Mouse (Mus musculus) CH12.LX (cell line): ENCODE data around the gene 2900026A02Rik. TPM values are rescaled to one million over a fixed set of nuclear protein-coding genes. Genes with fewer than 3 reads are reported as not detected.

ENCODE experiments used
- DNase-seq: peaks from one replicate; pipeline ENCODE4 v3.0.0-alpha.2; 2013; ENCODE audit errors: extremely low read depth
- H3K27ac ChIP-seq: 2 replicates; pipeline ENCODE4 v1.5.1; 2012; ENCODE audit warnings: low read depth, mild to moderate bottlenecking, control low read depth, moderate library complexity; ENCODE audit not compliant: insufficient read depth
- H3K27me3 ChIP-seq: replicated peaks from 2 replicates; pipeline ENCODE3; 2012; ENCODE audit warnings: inconsistent platforms
- H3K36me3 ChIP-seq, 2 experiments: replicated peaks in 1 of 2; 2 replicates each; pipeline versions ENCODE3 to v1.6.1; 2012; ENCODE audit warnings: inconsistent platforms in 1 of 2, low read length in 1 of 2, mild to moderate bottlenecking in 1 of 2, mixed read lengths in 1 of 2, moderate library complexity in 1 of 2; ENCODE audit not compliant: control insufficient read depth in 1 of 2, insufficient read depth in 1 of 2
- H3K4me1 ChIP-seq, 2 experiments: 2 replicates each; pipeline ENCODE4 v1.6.1; 2012; ENCODE audit warnings: inconsistent platforms in 1 of 2, moderate library complexity in 1 of 2; ENCODE audit not compliant: insufficient read depth in 2 of 2, control insufficient read depth in 1 of 2
- H3K4me2 ChIP-seq: 2 replicates; pipeline ENCODE4 v1.6.1; 2012; ENCODE audit warnings: low read depth, mild to moderate bottlenecking, control low read depth; ENCODE audit not compliant: poor library complexity, insufficient read depth, severe bottlenecking
- H3K4me3 ChIP-seq, 3 experiments: fragments of 150-350 bp in 1 of 3; sonication (generic) in 1 of 3; replicated peaks in 1 of 3; 2 replicates each; pipeline versions ENCODE3 to v1.5.1; 2011 to 2012; ENCODE audit warnings: low read depth in 2 of 3, low read length in 2 of 3, mild to moderate bottlenecking in 2 of 3, moderate library complexity in 2 of 3, control low read depth in 1 of 3, improper control_type of control experiment in 1 of 3, inconsistent platforms in 1 of 3, mixed read lengths in 1 of 3; ENCODE audit not compliant: poor library complexity in 1 of 3
- H3K79me2 ChIP-seq: replicated peaks from 2 replicates; pipeline ENCODE4 v1.6.1; 2012; ENCODE audit warnings: mild to moderate bottlenecking, moderate library complexity; ENCODE audit not compliant: control insufficient read depth, poor library complexity, insufficient read depth, severe bottlenecking; ENCODE audit errors: extremely low read depth
- H3K9ac ChIP-seq: 2 replicates; pipeline ENCODE4 v1.6.1; 2012; ENCODE audit warnings: low read depth, mild to moderate bottlenecking, control low read depth, moderate library complexity; ENCODE audit not compliant: insufficient read depth
- H3K9me3 ChIP-seq: replicated peaks from 2 replicates; pipeline ENCODE3; 2012; ENCODE audit warnings: low read length, inconsistent platforms, mixed read lengths
- BHLHE40 ChIP-seq: IDR thresholded peaks from 2 replicates; pipeline ENCODE4 v1.6.1; 2011; ENCODE audit warnings: mild to moderate bottlenecking, low read depth, low read length, improper control_type of control experiment
- E2F4 ChIP-seq: IDR thresholded peaks from 2 replicates; pipeline ENCODE4 v1.6.1; 2011; ENCODE audit warnings: low read depth, low read length, improper control_type of control experiment; ENCODE audit not compliant: insufficient replicate concordance
- ELF1 ChIP-seq: IDR thresholded peaks from 2 replicates; pipeline ENCODE4 v1.6.1; 2014; ENCODE audit warnings: low read depth, mild to moderate bottlenecking, inconsistent platforms, low read length, improper control_type of control experiment
- EP300 ChIP-seq: IDR thresholded peaks from 2 replicates; pipeline ENCODE4 v1.6.1; 2011; ENCODE audit warnings: low read length, improper control_type of control experiment
- IRF4 ChIP-seq: IDR thresholded peaks from 2 replicates; pipeline ENCODE4 v1.6.1; 2014; ENCODE audit warnings: low read depth, mild to moderate bottlenecking, inconsistent platforms, low read length, improper control_type of control experiment
- KAT2A ChIP-seq: IDR thresholded peaks from 2 replicates; pipeline ENCODE4 v1.6.1; 2012; ENCODE audit warnings: low read length, improper control_type of control experiment, inconsistent platforms; ENCODE audit not compliant: insufficient replicate concordance
- MAFK ChIP-seq: IDR thresholded peaks from 2 replicates; pipeline ENCODE4 v1.6.1; 2011; ENCODE audit warnings: low read length, improper control_type of control experiment; ENCODE audit not compliant: insufficient replicate concordance
- MAX ChIP-seq: IDR thresholded peaks from 2 replicates; pipeline ENCODE4 v1.6.1; 2011; ENCODE audit warnings: low read length, improper control_type of control experiment
- MAZ ChIP-seq: IDR thresholded peaks from 2 replicates; pipeline ENCODE4 v1.6.1; 2012; ENCODE audit warnings: low read depth, mild to moderate bottlenecking, inconsistent platforms, low read length, improper control_type of control experiment, moderate library complexity
- MEF2A ChIP-seq: IDR thresholded peaks from 2 replicates; pipeline ENCODE4 v1.6.1; 2014; ENCODE audit warnings: low read depth, mild to moderate bottlenecking, inconsistent platforms, low read length, improper control_type of control experiment, borderline replicate concordance
- NELFE ChIP-seq: IDR thresholded peaks from 2 replicates; pipeline ENCODE4 v1.6.1; 2011; ENCODE audit warnings: low read depth, low read length, improper control_type of control experiment
- NRF1 ChIP-seq: IDR thresholded peaks from 2 replicates; pipeline ENCODE4 v1.6.1; 2014; ENCODE audit warnings: low read depth, mild to moderate bottlenecking, inconsistent platforms, low read length, improper control_type of control experiment, moderate library complexity
- POLR2A ChIP-seq: IDR thresholded peaks from 2 replicates; pipeline ENCODE4 v1.6.1; 2011; ENCODE audit warnings: low read depth, mild to moderate bottlenecking, improper control_type of control experiment, low read length
- POLR2AphosphoS2 ChIP-seq: IDR thresholded peaks from 2 replicates; pipeline ENCODE4 v1.6.1; 2011; ENCODE audit warnings: low read depth, low read length, improper control_type of control experiment
- RAD21 ChIP-seq: IDR thresholded peaks from 2 replicates; pipeline ENCODE4 v1.6.1; 2011; ENCODE audit warnings: low read depth, mild to moderate bottlenecking, low read length, improper control_type of control experiment, moderate library complexity
- RCOR1 ChIP-seq: conservative IDR thresholded peaks from 2 replicates; pipeline ENCODE4 v1.6.1; 2012; ENCODE audit warnings: low read depth, mild to moderate bottlenecking, inconsistent platforms, low read length, improper control_type of control experiment
- SIN3A ChIP-seq: IDR thresholded peaks from 2 replicates; pipeline ENCODE4 v1.6.1; 2012; ENCODE audit warnings: low read length, improper control_type of control experiment, inconsistent platforms
- TBP ChIP-seq: conservative IDR thresholded peaks from 2 replicates; pipeline ENCODE4 v1.6.1; 2011; ENCODE audit warnings: low read depth, low read length, improper control_type of control experiment
- UBTF ChIP-seq: IDR thresholded peaks from 2 replicates; pipeline ENCODE4 v1.6.1; 2012; ENCODE audit warnings: low read depth, mild to moderate bottlenecking, inconsistent platforms, low read length, improper control_type of control experiment, moderate library complexity
- USF1 ChIP-seq: IDR thresholded peaks from 2 replicates; pipeline ENCODE4 v1.6.1; 2014; ENCODE audit warnings: low read depth, mild to moderate bottlenecking, inconsistent platforms, low read length, improper control_type of control experiment
- USF2 ChIP-seq: conservative IDR thresholded peaks from 2 replicates; pipeline ENCODE4 v1.6.1; 2011; ENCODE audit warnings: low read depth, low read length, improper control_type of control experiment
- ZKSCAN1 ChIP-seq: IDR thresholded peaks from 2 replicates; pipeline ENCODE4 v1.6.1; 2012; ENCODE audit warnings: low read depth, inconsistent platforms, low read length, improper control_type of control experiment, borderline replicate concordance
- dilution Hi-C: fragments of 300-500 bp; cut with MboI; formaldehyde crosslinking; loops from 2 replicates; pipeline ENCODE4 v1.14.3; 2020; ENCODE audit warnings: low sequenced_read_pairs; ENCODE audit not compliant: extremely low pct_unique_long_range_greater_than_20kb, extremely low pct_ligation_motif_present
- in situ Hi-C: fragments of 300-500 bp; cut with MboI; formaldehyde crosslinking; loops from 3 replicates; pipeline ENCODE4 v1.14.3; 2019; ENCODE audit warnings: low sequenced_read_pairs, low pct_ligation_motif_present, low pct_unique_long_range_greater_than_20kb, mixed read lengths
- polyA plus RNA-seq: library from polyadenylated mRNA; unstranded; fragments of >175 nt; gene quantifications from 2 replicates; pipeline ENCODE4 v1.2.1, GENCODE M21; 2012; ENCODE audit warnings: low read depth; ENCODE audit not compliant: insufficient read length
- total RNA-seq, 2 experiments: library from RNA; depleted of rRNA; stranded (reverse); fragments of 300-350 nt in 1 of 2; fragments of >200 nt in 1 of 2; gene quantifications; 2 replicates each; pipeline ENCODE4 v1.2.3; 2012 to 2014

Gene 2900026A02Rik
- total and polyA plus RNA-seq, 3 experiments, result 0.85 to 4.6 (median 0.93) TPM

DNA sequence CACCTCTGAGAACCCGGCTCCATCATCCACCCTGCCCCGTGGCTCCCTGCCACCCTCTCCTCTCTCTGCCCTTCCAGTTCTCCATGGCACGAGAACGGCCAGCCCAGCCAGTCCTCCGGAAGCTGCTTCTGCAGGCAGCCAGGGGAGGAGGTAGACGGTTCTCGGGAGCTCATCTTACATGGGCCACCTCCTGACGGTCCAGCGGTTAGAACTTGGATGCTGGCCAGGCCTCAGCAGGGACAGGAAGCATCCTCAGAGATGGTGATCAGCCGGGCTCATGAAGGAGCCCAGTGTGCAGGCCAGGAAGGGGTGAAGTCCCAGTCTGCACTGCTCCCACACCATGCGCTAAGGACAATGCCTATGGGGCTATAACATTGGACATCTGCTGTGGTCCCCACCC is 6.6 kb downstream of the 2900026A02Rik start:
- H3K36me3 ChIP-seq, result no peaks in the 10 kb centered on the region
- no peaks in the 10 kb centered on the region for H3K4me1 ChIP-seq
- H3K9me3 ChIP-seq, result no peaks in the 10 kb centered on the region
- no peak for TF ChIP-seq IRF4
- TF ChIP-seq POLR2A, result no peak
- no peak for TF ChIP-seq USF1
- TF ChIP-seq MAFK, result no peak
- no peak for TF ChIP-seq E2F4
- no peak for DNase-seq
- H3K9ac ChIP-seq, result no peak overlapping the region
- H3K27me3 ChIP-seq, result peaks cover 56% of the 10 kb centered on the region
- in situ Hi-C loops, result no loop called here
- no peak overlapping the region for H3K4me2 ChIP-seq
- H3K79me2 ChIP-seq, result no peaks in the 10 kb centered on the region
- H3K4me3 ChIP-seq, result no peak overlapping the region
- dilution Hi-C loops, result no loop called here
- no peak overlapping the region for H3K27ac ChIP-seq

DNA sequence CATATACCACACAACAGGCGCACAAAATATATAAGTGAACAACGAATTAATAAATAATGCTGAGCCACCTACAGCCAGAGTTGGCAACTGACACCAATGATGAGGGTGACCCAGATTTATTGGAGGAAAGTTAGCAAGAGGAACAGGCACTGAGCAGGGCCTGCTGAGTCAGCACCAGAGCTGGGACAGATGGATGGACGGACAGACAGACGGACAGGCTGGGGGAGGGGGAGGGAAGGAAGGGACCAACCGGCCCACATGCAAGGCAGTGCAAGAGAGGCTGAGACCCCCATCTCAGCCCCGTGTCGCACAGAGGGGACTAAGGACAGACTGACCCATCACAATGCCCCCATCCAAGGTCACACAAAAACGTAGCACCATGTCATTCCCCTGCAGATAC is 7.0 kb downstream of the 2900026A02Rik start:
- Histone ChIP-seq H3K4me2 (no peak overlapping the region), H3K27me3 (peaks cover 60% of the 10 kb centered on the region), H3K36me3 (no peaks in the 10 kb centered on the region), H3K79me2 (no peaks in the 10 kb centered on the region), H3K9ac (no peak overlapping the region), H3K27ac (no peak overlapping the region), H3K4me3 (no peak overlapping the region), H3K9me3 (no peaks in the 10 kb centered on the region), H3K4me1 (no peaks in the 10 kb centered on the region)
- dilution Hi-C loops (no loop called here), in situ Hi-C loops (no loop called here)
- DNase-seq, result no peak
- no peak for TF ChIP-seq MAFK
- no peak for TF ChIP-seq RCOR1
- no peak for TF ChIP-seq MEF2A
- no peak for TF ChIP-seq MAX
- no peak for TF ChIP-seq IRF4
- no peak for TF ChIP-seq POLR2A
- no peak for TF ChIP-seq EP300
- TF ChIP-seq BHLHE40, result no peak
- TF ChIP-seq KAT2A, result no peak
- no peak for TF ChIP-seq MAZ
- TF ChIP-seq ZKSCAN1, result no peak

DNA sequence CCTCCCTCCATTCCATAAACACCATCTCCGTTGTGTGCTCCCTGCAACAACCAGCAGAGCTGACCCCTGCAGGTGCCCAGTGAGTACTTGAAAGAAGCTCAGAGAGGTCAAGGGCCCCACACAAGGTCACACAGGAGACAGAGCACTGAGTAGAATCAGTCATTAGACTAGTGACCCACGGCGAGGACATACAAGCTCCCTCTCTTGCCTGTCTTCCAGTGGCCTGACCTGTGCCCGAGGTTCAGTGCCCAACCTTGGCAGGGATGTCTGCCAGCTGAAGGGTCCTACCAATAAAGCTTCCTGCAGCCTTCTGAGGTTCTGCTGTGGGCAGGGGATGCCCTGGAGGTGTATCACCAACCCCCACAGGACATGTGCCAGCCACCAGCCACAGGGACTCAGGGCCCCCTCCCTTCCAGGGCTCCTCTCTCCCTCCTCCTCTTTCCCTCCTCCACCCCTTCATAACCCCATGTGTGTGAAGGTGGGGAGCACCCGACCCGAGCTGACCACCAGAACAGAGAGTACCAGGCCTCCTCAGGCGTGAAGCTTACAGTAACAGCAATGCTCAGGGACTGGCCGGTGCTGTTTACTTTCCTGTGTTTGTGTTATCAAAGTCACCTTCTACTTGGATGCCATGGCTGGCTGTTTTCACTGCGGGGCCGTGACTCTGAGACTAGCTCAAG is 8.7 kb downstream of the 2900026A02Rik start:
- Histone ChIP-seq H3K27ac (no peak overlapping the region), H3K79me2 (no peaks in the 10 kb centered on the region), H3K27me3 (peaks cover 76% of the 10 kb centered on the region), H3K36me3 (no peaks in the 10 kb centered on the region), H3K4me3 (no peak overlapping the region), H3K4me1 (no peaks in the 10 kb centered on the region), H3K9me3 (no peaks in the 10 kb centered on the region), H3K9ac (no peak overlapping the region), H3K4me2 (no peak overlapping the region)
- no peak for DNase-seq
- in situ Hi-C loops (no loop called here), dilution Hi-C loops (no loop called here)
- TF ChIP-seq TBP (no peak), NRF1 (no peak), NELFE (no peak), ZKSCAN1 (no peak), USF2 (no peak), SIN3A (no peak), EP300 (no peak), RAD21 (no peak), POLR2AphosphoS2 (no peak), ELF1 (no peak), UBTF (no peak)
